Mouse (Mus musculus): ENCODE data around the gene Arf5. TPM values are rescaled to one million over a fixed set of nuclear protein-coding genes. Genes with fewer than 3 reads are reported as not detected.
A peak's percentile ranks its signal among the peaks of the same experiment; 100 is the strongest.

Gene Arf5
- polyA plus RNA-seq, 1 experiment: 415 TPM

DNA sequence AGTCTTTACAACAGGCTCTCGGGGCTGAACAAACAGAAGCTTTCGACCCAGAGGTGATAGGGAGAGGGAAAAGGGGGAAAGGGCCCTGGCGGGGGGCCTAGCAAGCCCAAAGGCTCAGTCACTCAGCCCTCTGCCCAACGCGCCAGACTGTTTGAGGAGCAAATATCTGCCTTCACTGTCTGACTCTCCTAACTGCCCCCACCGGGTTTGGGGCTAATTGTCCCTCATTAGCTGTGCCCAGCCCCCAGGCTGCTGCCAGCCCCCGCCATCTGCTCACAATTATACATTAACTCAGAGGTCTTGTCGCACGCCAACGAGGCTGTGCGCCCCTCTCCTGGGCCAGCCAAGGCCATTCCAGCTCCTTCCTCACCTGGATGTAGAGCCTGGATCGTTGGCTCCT lies 27.6 kb downstream of the Arf5 start:
- H3K4me1 ChIP-seq (ENCODE audit: control insufficient read depth, insufficient read depth, low read length): no peaks in the 10 kb centered on the region
- H3K4me3 ChIP-seq (ENCODE audit: insufficient read depth, low read length): no peak overlapping the region
- H3K27ac ChIP-seq (ENCODE audit: insufficient read depth, low read length): no peak overlapping the region
- TF ChIP-seq CTCF (IDR thresholded peaks at IDR 0.05; ENCODE audit: extremely low read depth, insufficient read depth, low read length) (no peak), POLR2A (IDR thresholded peaks at IDR 0.05; ENCODE audit: extremely low read depth, insufficient read depth, low read length) (no peak)

GRCm38 (mm10) chr6:28459221-28459668 lies 35.9 kb downstream of the Arf5 start:
- Histone ChIP-seq H3K4me1 (ENCODE audit: control insufficient read depth, insufficient read depth, low read length) (no peaks in the 10 kb centered on the region), H3K4me3 (ENCODE audit: insufficient read depth, low read length) (no peak overlapping the region), H3K27ac (ENCODE audit: insufficient read depth, low read length) (no peak overlapping the region)
- TF ChIP-seq CTCF (IDR thresholded peaks at IDR 0.05; ENCODE audit: extremely low read depth, insufficient read depth, low read length): no peak
- TF ChIP-seq POLR2A (IDR thresholded peaks at IDR 0.05; ENCODE audit: extremely low read depth, insufficient read depth, low read length): no peak

DNA sequence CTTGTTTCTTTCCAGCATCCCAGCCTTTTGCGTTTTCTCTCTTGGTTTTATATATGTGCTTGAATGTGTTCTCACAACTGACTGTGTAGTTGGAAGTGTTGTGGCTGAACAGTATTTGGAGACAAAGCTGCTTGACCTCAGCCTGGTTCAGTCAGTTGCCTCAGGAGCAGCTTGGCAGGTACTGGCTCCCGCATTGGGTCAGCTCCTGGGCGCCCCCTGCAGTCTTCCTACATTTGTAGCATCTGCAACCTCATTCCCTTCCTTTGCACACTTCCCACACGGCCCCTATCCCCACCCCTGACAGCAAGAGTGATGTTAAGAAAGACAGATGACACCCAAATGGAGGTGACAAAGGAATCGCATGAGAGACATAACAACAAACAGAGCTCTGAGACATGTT lies 37.2 kb downstream of the Arf5 start:
- H3K4me1 ChIP-seq (ENCODE audit: control insufficient read depth, insufficient read depth, low read length): no peaks in the 10 kb centered on the region
- TF ChIP-seq CTCF (IDR thresholded peaks at IDR 0.05; ENCODE audit: extremely low read depth, insufficient read depth, low read length) (peak; percentile 44), POLR2A (IDR thresholded peaks at IDR 0.05; ENCODE audit: extremely low read depth, insufficient read depth, low read length) (no peak)
- H3K27ac ChIP-seq (ENCODE audit: insufficient read depth, low read length): no peak overlapping the region
- no peak overlapping the region for H3K4me3 ChIP-seq (ENCODE audit: insufficient read depth, low read length)

DNA sequence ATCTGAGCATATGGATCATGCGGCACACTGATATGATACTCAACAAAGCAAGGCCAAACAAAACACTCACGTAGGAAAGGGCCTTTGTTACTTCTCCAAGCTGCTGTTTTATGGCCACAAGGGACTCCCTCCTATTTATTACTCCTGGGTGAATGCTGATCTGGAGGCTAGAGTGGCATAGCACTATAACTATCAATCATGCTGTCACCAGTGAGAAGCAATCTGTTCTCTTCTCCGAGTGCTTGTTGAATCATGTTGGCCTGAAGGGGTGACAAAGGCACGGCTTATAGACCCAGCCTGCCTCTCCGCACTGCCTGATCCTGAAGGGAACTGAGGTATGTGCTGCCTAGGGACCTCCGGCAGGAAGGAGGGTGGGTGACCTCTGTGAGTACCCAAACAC lies 41.3 kb downstream of the Arf5 start:
- Histone ChIP-seq H3K4me1 (ENCODE audit: control insufficient read depth, insufficient read depth, low read length) (no peaks in the 10 kb centered on the region), H3K27ac (ENCODE audit: insufficient read depth, low read length) (no peak overlapping the region), H3K4me3 (ENCODE audit: insufficient read depth, low read length) (no peak overlapping the region)
- TF ChIP-seq POLR2A (IDR thresholded peaks at IDR 0.05; ENCODE audit: extremely low read depth, insufficient read depth, low read length) (no peak), CTCF (IDR thresholded peaks at IDR 0.05; ENCODE audit: extremely low read depth, insufficient read depth, low read length) (no peak)

DNA sequence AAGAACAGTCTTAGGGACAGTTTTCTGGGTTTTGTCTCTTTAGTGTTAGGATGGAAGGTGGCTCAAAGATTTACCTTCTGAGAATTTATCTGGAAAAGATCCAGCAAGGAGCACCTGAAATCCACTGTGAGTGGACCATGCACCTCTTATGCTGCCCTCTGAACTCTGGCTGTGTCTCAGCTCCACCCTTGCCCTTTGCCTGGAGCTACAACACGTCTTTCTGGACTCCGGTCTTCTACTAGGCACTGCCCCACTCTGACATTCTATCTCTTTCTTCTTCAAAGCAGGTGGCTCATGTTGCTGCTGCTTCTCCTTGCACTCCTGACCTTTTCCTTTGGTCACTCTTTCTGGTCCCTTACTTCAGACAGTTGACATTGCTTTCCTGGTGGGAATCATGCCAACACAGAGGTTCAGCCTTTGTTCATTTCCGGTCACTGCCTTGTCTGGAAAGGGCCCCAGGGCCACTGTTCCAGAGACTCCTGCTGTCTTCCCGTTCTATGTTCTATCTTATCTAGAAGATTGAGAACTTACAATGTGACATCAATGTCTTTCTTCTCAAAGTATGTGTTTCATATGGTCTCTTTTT lies 46.8 kb downstream of the Arf5 start:
- H3K4me3 ChIP-seq (ENCODE audit: insufficient read depth, low read length): no peak overlapping the region
- H3K4me1 ChIP-seq (ENCODE audit: control insufficient read depth, insufficient read depth, low read length): no peaks in the 10 kb centered on the region
- TF ChIP-seq CTCF (IDR thresholded peaks at IDR 0.05; ENCODE audit: extremely low read depth, insufficient read depth, low read length) (no peak), POLR2A (IDR thresholded peaks at IDR 0.05; ENCODE audit: extremely low read depth, insufficient read depth, low read length) (no peak)
- no peak overlapping the region for H3K27ac ChIP-seq (ENCODE audit: insufficient read depth, low read length)

- no peak for TF ChIP-seq CTCF (IDR thresholded peaks at IDR 0.05; ENCODE audit: extremely low read depth, insufficient read depth, low read length)
- TF ChIP-seq POLR2A (IDR thresholded peaks at IDR 0.05; ENCODE audit: extremely low read depth, insufficient read depth, low read length): no peak
- no peak overlapping the region for H3K4me3 ChIP-seq (ENCODE audit: insufficient read depth, low read length)
- no peak overlapping the region for H3K27ac ChIP-seq (ENCODE audit: insufficient read depth, low read length)
- no peaks in the 10 kb centered on the region for H3K4me1 ChIP-seq (ENCODE audit: control insufficient read depth, insufficient read depth, low read length)
These were observed 47.3 kb downstream of the Arf5 start for GRCm38 (mm10) chr6:28470621-28471020.

GRCm38 (mm10) chr6:28471284-28472035 lies 48.1 kb downstream of the Arf5 start:
- H3K4me1 ChIP-seq (ENCODE audit: control insufficient read depth, insufficient read depth, low read length): no peaks in the 10 kb centered on the region
- TF ChIP-seq POLR2A (IDR thresholded peaks at IDR 0.05; ENCODE audit: extremely low read depth, insufficient read depth, low read length) (no peak), CTCF (IDR thresholded peaks at IDR 0.05; ENCODE audit: extremely low read depth, insufficient read depth, low read length) (no peak)
- no peak overlapping the region for H3K27ac ChIP-seq (ENCODE audit: insufficient read depth, low read length)
- no peak overlapping the region for H3K4me3 ChIP-seq (ENCODE audit: insufficient read depth, low read length)

GRCm38 (mm10) chr6:28474211-28474610 lies 50.9 kb downstream of the Arf5 start:
- Histone ChIP-seq H3K4me3 (ENCODE audit: insufficient read depth, low read length) (no peak overlapping the region), H3K4me1 (ENCODE audit: control insufficient read depth, insufficient read depth, low read length) (no peaks in the 10 kb centered on the region), H3K27ac (ENCODE audit: insufficient read depth, low read length) (no peak overlapping the region)
- TF ChIP-seq POLR2A (IDR thresholded peaks at IDR 0.05; ENCODE audit: extremely low read depth, insufficient read depth, low read length): no peak
- no peak for TF ChIP-seq CTCF (IDR thresholded peaks at IDR 0.05; ENCODE audit: extremely low read depth, insufficient read depth, low read length)

DNA sequence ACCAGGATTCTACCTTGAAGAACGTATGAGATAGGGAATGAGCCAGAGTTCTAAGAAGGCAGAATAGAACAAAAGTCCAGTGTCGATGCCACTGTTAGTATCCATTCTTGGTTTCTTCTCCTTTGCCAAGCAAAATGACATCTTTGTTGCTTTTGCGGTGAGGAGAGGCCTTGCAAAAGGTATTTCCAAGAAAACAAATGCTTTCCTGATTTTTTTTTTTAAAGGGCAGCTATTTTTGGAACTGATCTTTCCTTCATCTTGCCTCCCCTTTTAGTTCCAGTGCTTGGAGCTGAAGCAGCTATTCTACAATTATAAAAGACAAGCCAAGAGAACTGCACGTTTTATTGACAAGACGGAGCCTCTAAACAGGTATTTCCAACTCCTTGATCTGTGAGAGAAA lies 51.5 kb downstream of the Arf5 start, which contains the start of gene Snd1:
Gene Snd1, plus strand, starts transcription at position 301 of the 400 bp plus-strand sequence.
- Histone ChIP-seq H3K27ac (ENCODE audit: insufficient read depth, low read length) (no peak within 1 kb of the TSS), H3K4me3 (ENCODE audit: insufficient read depth, low read length) (no peak within 1 kb of the TSS), H3K4me1 (ENCODE audit: control insufficient read depth, insufficient read depth, low read length) (no peaks in the 10 kb centered on the region)
- TF ChIP-seq CTCF (IDR thresholded peaks at IDR 0.05; ENCODE audit: extremely low read depth, insufficient read depth, low read length) (no peak), POLR2A (IDR thresholded peaks at IDR 0.05; ENCODE audit: extremely low read depth, insufficient read depth, low read length) (no peak)

Other genes with a start within 250 kb of the Arf5 start
- 6.7 and 8.1 TPM in 2 replicates for gene Zfp800, start 25.6 kb upstream of the Arf5 start, polyA plus RNA-seq (2012; rRNA removed)
- not detected in 2 replicates for gene Fscn3, start 4.2 kb downstream of the Arf5 start, polyA plus RNA-seq (2012; rRNA removed)
- 9.5 and 9.7 TPM in 2 replicates for gene Gcc1, start 4.8 kb downstream of the Arf5 start, polyA plus RNA-seq (2012; rRNA removed)
- gene Pax4, start 25.8 kb downstream of the Arf5 start, polyA plus RNA-seq (2012; rRNA removed): 0.10 TPM in 1 of 2 replicates, not detected in the other
- 62.1 and 73.1 TPM in 2 replicates for gene Snd1, start 51.6 kb downstream of the Arf5 start, polyA plus RNA-seq (2012; rRNA removed)

Data from cortical plate, adult 2 months (tissue).